Mouse (Mus musculus) midbrain, embryonic 12.5 days (tissue): ENCODE measurements around the gene Mical2. TPM values are rescaled to one million over a fixed set of nuclear protein-coding genes. Genes with fewer than 3 reads are reported as not detected.

Experiments
- ATAC-seq: fragments of 200-750 bp; cut with Nextera tagmentation; 2 replicates; pipeline ENCODE4 v1.8.0; 2017; ENCODE audit warnings: low read depth, moderate TSS enrichment, moderate library complexity; ENCODE audit not compliant: low FRiP score
- H3K27ac ChIP-seq: fragments of 300-500 bp; sonication (generic); replicated peaks from 2 replicates; pipeline ENCODE4 v1.5.1; 2016; ENCODE audit warnings: mild to moderate bottlenecking
- H3K27me3 ChIP-seq: fragments of 300-500 bp; sonication (generic); 2 replicates; pipeline ENCODE4 v1.6.1; 2016; ENCODE audit warnings: mild to moderate bottlenecking
- H3K36me3 ChIP-seq: fragments of 300-500 bp; sonication (generic); 2 replicates; pipeline ENCODE4 v1.6.1; 2016
- H3K4me1 ChIP-seq: fragments of 300-500 bp; sonication (generic); 2 replicates; pipeline ENCODE4 v1.6.1; 2016
- H3K4me2 ChIP-seq: fragments of 300-500 bp; sonication (generic); replicated peaks from 2 replicates; pipeline ENCODE4 v1.6.1; 2016; ENCODE audit warnings: mild to moderate bottlenecking, moderate library complexity
- H3K4me3 ChIP-seq: fragments of 300-500 bp; sonication (generic); 2 replicates; pipeline ENCODE4 v1.5.1; 2016; ENCODE audit warnings: mild to moderate bottlenecking
- H3K9ac ChIP-seq: fragments of 300-500 bp; sonication (generic); replicated peaks from 2 replicates; pipeline ENCODE4 v1.6.1; 2016; ENCODE audit warnings: mild to moderate bottlenecking, moderate library complexity
- H3K9me3 ChIP-seq: fragments of 300-500 bp; sonication (generic); 2 replicates; pipeline ENCODE4 v1.6.1; 2016; ENCODE audit warnings: mild to moderate bottlenecking
- WGBS: fragments of 180-500 bp; shearing (Covaris S2); methylation state at CpG from one replicate; pipeline ENCODE4 v1.1.7; 2016; 5-methylcytosine and 5-hydroxymethylcytosine counted together
- polyA plus RNA-seq: library from polyadenylated mRNA; unstranded; fragments of >200 nt; fragmentation: Nextera tagmentation; extraction: Ambion mirVana; gene quantifications from 2 replicates; pipeline ENCODE4 v1.2.1, GENCODE M21; 2016

Mical2 gene
- polyA plus RNA-seq, 1 experiment from 2014 or later, result 2.2 TPM

GRCm38 (mm10) chr7:112247890-112248289, 22.2 kb downstream of the Mical2 start:
- H3K4me2 ChIP-seq, result no peak overlapping the region
- peaks cover 11% of the 10 kb centered on the region; the same call in 1 of the 2 replicates for H3K4me1 ChIP-seq
- no peak overlapping the region for H3K4me3 ChIP-seq
- no peak overlapping the region for H3K27ac ChIP-seq
- H3K36me3 ChIP-seq, result no peaks in the 10 kb centered on the region
- no peak overlapping the region for H3K9ac ChIP-seq
- H3K9me3 ChIP-seq, result no peaks in the 10 kb centered on the region
- H3K27me3 ChIP-seq, result no peaks in the 10 kb centered on the region
- no peak for ATAC-seq
- 84% methylated on average over 3 of the region's 3 CpGs for WGBS

DNA sequence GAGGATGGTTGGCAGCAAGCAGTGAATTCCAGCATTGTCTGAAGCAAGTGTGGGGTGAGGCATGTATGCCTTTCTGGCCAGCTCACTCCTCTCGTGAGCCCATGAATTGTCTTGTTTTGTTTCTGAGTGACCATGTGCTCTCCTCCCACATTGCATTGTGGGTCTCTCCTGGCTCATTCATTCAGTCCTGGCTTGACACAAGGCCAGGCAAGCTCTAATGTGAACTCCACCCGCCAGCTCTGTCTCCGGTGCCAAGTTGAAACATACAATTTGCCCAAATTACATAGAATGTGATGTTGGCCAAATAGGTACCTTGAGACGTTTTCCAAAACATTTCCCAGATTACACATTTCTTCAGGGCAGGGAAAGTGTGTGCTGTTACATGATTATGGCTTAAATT, 23.8 kb downstream of the Mical2 start:
- Histone ChIP-seq H3K4me3 (no peak overlapping the region), H3K4me2 (no peak overlapping the region), H3K9me3 (no peaks in the 10 kb centered on the region), H3K27ac (no peak overlapping the region), H3K4me1 (peaks cover 7% of the 10 kb centered on the region; the same call in 1 of the 2 replicates), H3K36me3 (no peaks in the 10 kb centered on the region), H3K9ac (no peak overlapping the region), H3K27me3 (no peaks in the 10 kb centered on the region)
- WGBS, result 88% methylated on average over 4 of the region's 4 CpGs
- no peak for ATAC-seq

- H3K27ac ChIP-seq, result no peak overlapping the region
- no peak overlapping the region for H3K4me2 ChIP-seq
- H3K4me1 ChIP-seq, result no peaks in the 10 kb centered on the region
- H3K36me3 ChIP-seq, result no peaks in the 10 kb centered on the region
- 84% methylated on average over 5 of the region's 5 CpGs for WGBS
- H3K4me3 ChIP-seq, result no peak overlapping the region
- H3K9me3 ChIP-seq, result no peaks in the 10 kb centered on the region
- no peak for ATAC-seq
- 0 out of 2 replicates have a peak, but pooled peaks cover 3% of the 10 kb centered on the region for H3K27me3 ChIP-seq
- no peak overlapping the region for H3K9ac ChIP-seq
Observed at GRCm38 (mm10) chr7:112252065-112252464, 26.4 kb downstream of the Mical2 start.

DNA sequence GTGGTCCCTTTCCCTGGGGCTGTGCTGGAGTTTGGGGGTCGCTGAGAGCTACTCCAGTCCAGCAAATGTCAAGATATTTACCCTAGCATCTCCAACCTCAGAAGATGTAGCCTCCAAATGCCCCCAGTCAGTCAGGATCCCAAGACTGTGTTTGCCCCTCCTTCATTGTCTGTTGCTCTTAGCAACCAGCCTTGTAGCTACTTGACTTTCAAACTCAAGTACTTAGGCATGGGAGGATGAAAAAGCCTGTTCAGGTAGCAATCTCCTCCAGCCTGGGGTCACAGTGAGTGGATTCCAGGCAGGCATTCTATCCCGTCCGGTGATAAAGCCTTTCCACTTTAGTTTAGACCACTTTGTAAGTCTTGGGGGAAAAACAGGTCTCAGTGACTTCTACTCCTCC, 28.6 kb downstream of the Mical2 start:
- Histone ChIP-seq H3K4me2 (no peak overlapping the region), H3K27me3 (0 out of 2 replicates have a peak, but pooled peaks cover 3% of the 10 kb centered on the region), H3K36me3 (no peaks in the 10 kb centered on the region), H3K4me3 (no peak overlapping the region), H3K9me3 (no peaks in the 10 kb centered on the region), H3K27ac (no peak overlapping the region), H3K9ac (no peak overlapping the region), H3K4me1 (no peaks in the 10 kb centered on the region)
- ATAC-seq, result no peak
- 84% methylated on average over 3 of the region's 3 CpGs for WGBS

DNA sequence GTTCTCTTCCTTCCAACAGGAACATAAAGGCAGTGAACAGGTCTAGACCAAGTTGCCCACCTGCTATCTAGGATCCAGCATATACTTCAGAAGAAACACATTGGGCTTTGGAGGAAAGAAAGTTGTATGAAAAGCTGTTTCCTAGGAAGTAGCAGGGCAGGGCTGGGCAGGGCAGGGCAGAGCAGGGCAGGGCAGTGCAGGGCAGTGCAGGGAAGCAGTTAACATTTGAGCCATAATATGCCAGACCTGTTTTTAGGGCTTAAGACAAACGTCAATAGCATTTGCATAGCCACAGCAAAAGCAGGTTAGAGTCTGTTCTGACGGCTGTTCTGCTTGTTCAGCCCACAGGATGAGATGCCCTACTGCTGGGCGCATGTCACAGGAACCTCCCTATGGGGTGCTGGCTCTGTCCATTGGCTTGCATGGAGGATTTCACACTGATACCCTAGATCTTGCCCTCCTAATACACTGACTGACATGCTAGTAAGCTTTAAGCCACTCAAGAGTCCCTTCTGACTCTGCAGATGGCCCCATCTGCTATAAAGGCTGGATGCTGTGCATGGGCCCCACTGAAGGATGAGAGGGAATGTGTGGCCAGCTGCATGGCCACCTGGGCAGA, 29.7 kb downstream of the Mical2 start:
- Histone ChIP-seq H3K27me3 (0 out of 2 replicates have a peak, but pooled peaks cover 3% of the 10 kb centered on the region), H3K4me1 (no peaks in the 10 kb centered on the region), H3K36me3 (no peaks in the 10 kb centered on the region), H3K9me3 (no peaks in the 10 kb centered on the region), H3K27ac (no peak overlapping the region), H3K4me3 (no peak overlapping the region), H3K9ac (no peak overlapping the region), H3K4me2 (no peak overlapping the region)
- no peak for ATAC-seq
- WGBS, result 49% methylated on average over 3 of the region's 3 CpGs

DNA sequence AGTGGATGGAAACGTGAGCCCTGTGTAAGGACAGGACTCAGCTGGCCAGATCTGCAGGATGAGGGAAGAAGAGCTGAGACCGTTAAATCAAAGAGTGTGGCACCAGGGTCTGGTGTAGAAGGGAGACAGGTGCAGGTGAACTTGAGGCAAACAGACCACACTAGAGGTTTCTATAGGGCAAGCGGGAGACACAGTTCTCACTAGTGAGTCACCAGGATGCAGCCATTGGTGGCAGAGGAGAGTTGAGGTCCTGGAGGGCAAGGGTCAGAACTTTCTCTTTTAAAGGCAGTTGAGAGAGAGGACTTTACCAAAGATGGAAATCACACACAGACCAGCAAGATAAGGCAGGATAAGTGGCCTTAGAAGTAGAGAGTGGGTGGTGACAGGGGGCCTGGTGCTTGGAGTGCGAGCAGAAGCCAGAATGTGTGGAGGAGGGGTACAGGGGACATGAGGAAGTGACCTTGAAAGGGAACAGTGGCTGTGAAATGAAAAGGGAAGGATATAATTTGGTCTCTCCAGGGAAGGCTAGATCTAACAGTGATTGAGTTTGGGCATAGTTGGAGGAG, 32.8 kb downstream of the Mical2 start:
- Histone ChIP-seq H3K4me2 (no peak overlapping the region), H3K9ac (no peak overlapping the region)
- ATAC-seq, result no peak

DNA sequence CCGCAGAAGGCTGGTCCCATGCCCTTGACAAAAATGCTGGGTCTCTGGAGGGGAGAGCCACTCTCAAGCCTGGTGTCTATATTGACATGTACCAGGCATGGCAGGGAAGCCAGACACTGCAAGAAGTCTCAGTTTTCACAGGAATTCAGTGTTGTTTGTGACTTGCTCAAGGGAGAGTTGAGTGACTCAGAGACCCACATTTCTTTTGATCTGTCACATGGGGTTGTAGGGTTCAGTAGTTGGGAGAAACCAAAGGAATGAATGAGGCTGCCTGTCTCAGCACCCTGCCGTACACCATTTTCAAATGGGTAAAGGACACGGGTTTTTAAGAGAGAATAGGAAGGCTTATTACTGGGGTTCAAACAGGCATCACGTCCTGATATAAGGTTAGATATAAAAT, 33.6 kb downstream of the Mical2 start:
- Histone ChIP-seq H3K4me2 (no peak overlapping the region), H3K4me1 (no peaks in the 10 kb centered on the region), H3K27ac (no peak overlapping the region), H3K9me3 (no peaks in the 10 kb centered on the region), H3K4me3 (no peak overlapping the region), H3K36me3 (no peaks in the 10 kb centered on the region), H3K27me3 (0 out of 2 replicates have a peak, but pooled peaks cover 3% of the 10 kb centered on the region), H3K9ac (no peak overlapping the region)
- 92% methylated on average over 4 of the region's 4 CpGs for WGBS
- no peak for ATAC-seq

More for the DNA sequence above, 32.8 kb downstream of the Mical2 start:
- Histone ChIP-seq H3K27ac (no peak overlapping the region), H3K9me3 (no peaks in the 10 kb centered on the region), H3K4me1 (no peaks in the 10 kb centered on the region), H3K4me3 (no peak overlapping the region), H3K36me3 (no peaks in the 10 kb centered on the region), H3K27me3 (0 out of 2 replicates have a peak, but pooled peaks cover 3% of the 10 kb centered on the region)
- WGBS, result 82% methylated on average over 4 of the region's 4 CpGs

GRCm38 (mm10) chr7:112261121-112261520, 35.5 kb downstream of the Mical2 start:
- no peak overlapping the region for H3K27ac ChIP-seq
- no peak overlapping the region for H3K4me2 ChIP-seq
- no peaks in the 10 kb centered on the region for H3K9me3 ChIP-seq
- H3K4me3 ChIP-seq, result no peak overlapping the region
- H3K9ac ChIP-seq, result no peak overlapping the region
- no peaks in the 10 kb centered on the region for H3K36me3 ChIP-seq
- WGBS, result 89% methylated on average over 5 of the region's 5 CpGs
- no peak for ATAC-seq
- 0 out of 2 replicates have a peak, but pooled peaks cover 2% of the 10 kb centered on the region for H3K27me3 ChIP-seq
- H3K4me1 ChIP-seq, result no peaks in the 10 kb centered on the region

DNA sequence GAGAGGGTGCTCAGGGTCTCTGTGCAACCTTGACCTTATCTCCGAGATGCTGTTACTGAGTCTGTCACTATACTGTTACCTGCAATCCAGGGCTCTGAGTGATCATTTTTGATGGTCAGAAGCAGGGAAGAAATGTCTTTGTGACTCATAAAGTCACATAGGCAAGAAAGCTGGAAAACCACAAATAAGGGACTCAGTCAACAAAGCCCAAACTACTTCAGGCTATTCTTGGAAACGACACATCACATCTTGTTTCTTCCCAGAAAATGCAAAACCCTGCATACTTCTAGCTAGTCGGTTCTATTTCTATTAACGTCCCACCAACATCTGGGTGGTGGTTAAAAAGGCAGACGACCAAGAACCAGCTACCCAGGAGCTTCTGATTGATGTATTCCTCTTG, 41.6 kb downstream of the Mical2 start:
- H3K27me3 ChIP-seq, result no peaks in the 10 kb centered on the region
- no peak overlapping the region for H3K4me3 ChIP-seq
- ATAC-seq, result no peak
- H3K9me3 ChIP-seq, result no peaks in the 10 kb centered on the region
- H3K27ac ChIP-seq, result no peak overlapping the region
- H3K9ac ChIP-seq, result no peak overlapping the region
- 86% methylated on average over 5 of the region's 5 CpGs for WGBS
- no peaks in the 10 kb centered on the region for H3K36me3 ChIP-seq
- H3K4me1 ChIP-seq, result no peaks in the 10 kb centered on the region
- no peak overlapping the region for H3K4me2 ChIP-seq

DNA sequence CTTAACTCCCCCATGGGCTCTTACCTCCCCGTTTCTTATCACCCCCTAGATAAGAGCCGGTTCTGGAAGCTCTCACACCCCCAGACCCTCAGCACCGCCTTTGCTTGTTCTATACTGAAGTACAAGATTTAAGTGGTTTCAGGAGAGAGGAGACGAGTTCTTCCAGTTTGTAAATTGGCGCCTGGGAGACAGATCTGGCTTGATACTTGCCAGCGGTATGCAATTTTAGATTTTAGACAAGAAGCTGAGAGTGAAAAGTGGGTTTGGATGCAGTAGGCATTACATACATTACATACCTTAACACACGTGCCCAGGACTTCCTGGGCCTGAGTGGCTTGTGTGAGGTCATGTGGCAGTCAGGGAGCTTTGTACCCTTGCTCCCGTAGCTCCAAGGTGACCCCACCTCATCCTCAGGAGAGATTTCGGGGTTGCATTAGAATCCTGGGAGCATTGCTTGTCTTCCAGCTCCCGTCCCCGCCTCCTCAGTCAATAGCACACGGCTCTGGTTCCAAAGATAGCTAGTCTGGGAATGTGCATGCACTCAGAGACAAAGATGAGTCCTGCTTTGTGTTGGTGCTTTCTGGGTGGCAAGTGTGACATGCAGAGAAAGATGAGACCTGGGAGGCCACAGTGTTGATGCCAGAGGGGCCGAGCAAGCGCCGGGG, 43.2 kb downstream of the Mical2 start:
- no peak for ATAC-seq
- WGBS, result 89% methylated on average over 15 of the region's 15 CpGs
- H3K4me1 ChIP-seq, result peaks cover 13% of the 10 kb centered on the region
- H3K9me3 ChIP-seq, result no peaks in the 10 kb centered on the region
- no peaks in the 10 kb centered on the region for H3K36me3 ChIP-seq
- no peak overlapping the region for H3K4me2 ChIP-seq
- no peak overlapping the region for H3K27ac ChIP-seq
- H3K27me3 ChIP-seq, result no peaks in the 10 kb centered on the region
- H3K9ac ChIP-seq, result no peak overlapping the region
- no peak overlapping the region for H3K4me3 ChIP-seq

- peaks cover 13% of the 10 kb centered on the region for H3K4me1 ChIP-seq
- no peak overlapping the region for H3K27ac ChIP-seq
- ATAC-seq, result no peak
- H3K4me3 ChIP-seq, result no peak overlapping the region
- H3K9ac ChIP-seq, result no peak overlapping the region
- no peaks in the 10 kb centered on the region for H3K9me3 ChIP-seq
- WGBS, result 93% methylated on average over 5 of the region's 5 CpGs
- no peaks in the 10 kb centered on the region for H3K36me3 ChIP-seq
- no peaks in the 10 kb centered on the region for H3K27me3 ChIP-seq
- H3K4me2 ChIP-seq, result no peak overlapping the region
Observed at GRCm38 (mm10) chr7:112270870-112271269, 45.2 kb downstream of the Mical2 start.

DNA sequence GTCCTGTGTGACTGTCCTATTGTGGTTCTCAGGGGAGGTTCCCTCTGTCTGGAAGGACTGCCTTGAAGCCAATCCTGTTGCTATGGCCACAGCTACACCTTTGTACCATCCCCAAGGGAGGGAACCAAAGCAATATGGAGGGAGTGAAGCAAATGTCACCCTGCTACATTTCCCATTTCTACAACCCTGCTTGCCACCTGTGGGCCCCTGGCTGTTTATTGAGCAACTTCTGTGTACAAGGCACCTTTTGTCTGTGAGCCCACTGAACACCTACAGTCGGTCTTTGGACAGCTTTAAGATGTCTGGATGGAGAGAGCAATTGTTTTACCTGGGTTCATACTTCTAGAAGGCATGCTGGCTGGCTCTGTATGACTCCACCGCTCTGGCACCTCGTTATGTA, 46.0 kb downstream of the Mical2 start:
- H3K4me2 ChIP-seq, result no peak overlapping the region
- ATAC-seq, result no peak
- no peaks in the 10 kb centered on the region for H3K36me3 ChIP-seq
- no peak overlapping the region for H3K27ac ChIP-seq
- no peak overlapping the region for H3K4me3 ChIP-seq
- WGBS, result 84% methylated on average over 3 of the region's 3 CpGs
- no peaks in the 10 kb centered on the region for H3K9me3 ChIP-seq
- H3K9ac ChIP-seq, result no peak overlapping the region
- H3K4me1 ChIP-seq, result peaks cover 13% of the 10 kb centered on the region
- no peaks in the 10 kb centered on the region for H3K27me3 ChIP-seq
